Mouse (Mus musculus): Measurements from ENCODE around the gene Atp8a1.
A peak's percentile ranks its signal among the peaks of the same experiment; 100 is the strongest.

Gene Atp8a1

GRCm38 (mm10) chr5:67847253-67848165 is at the start of gene Atp8a1:
TSS of gene Atp8a1 (minus strand) at chr5:67847434.
- peak; percentile 96 for DNase-seq (ENCODE audit: low spot score)

DNA sequence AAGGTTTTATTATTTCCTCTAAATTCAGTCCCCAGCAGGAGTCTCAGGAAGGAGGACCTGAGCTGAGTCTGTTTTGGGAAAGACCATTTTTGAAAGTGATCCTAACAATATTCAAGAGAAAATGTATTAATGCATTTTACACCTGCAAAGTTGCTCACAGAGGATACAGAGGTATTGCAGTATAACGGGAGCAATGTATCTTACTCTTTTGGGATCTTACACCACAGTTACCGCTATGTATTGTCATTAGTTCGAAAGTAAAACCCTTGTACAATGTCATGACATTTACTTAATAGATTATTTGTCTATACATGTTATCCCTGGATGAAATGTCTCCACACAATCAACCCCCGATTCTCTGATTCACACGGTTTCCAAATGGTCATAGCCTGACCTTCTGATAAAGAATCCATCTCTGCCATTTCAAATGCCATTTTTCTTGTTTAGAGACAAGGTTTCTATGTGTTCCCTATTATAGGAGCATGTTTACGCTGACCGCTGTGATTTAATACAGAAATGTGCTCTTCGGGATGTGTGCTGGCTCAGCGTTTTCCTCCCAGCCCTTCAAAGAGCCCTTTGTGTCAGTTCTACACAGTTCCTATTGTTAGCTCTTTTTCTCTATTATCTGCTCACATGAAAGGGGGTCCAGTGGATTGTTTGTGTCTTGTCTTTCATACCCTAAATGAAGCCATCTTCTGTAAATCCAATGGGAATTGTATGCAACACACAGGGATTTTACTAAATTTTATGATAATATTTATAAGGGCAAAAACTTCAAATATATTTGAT is 37.4 kb upstream of the Atp8a1 start:
- DNase-seq (ENCODE audit: low spot score): peak; percentile 2

DNA sequence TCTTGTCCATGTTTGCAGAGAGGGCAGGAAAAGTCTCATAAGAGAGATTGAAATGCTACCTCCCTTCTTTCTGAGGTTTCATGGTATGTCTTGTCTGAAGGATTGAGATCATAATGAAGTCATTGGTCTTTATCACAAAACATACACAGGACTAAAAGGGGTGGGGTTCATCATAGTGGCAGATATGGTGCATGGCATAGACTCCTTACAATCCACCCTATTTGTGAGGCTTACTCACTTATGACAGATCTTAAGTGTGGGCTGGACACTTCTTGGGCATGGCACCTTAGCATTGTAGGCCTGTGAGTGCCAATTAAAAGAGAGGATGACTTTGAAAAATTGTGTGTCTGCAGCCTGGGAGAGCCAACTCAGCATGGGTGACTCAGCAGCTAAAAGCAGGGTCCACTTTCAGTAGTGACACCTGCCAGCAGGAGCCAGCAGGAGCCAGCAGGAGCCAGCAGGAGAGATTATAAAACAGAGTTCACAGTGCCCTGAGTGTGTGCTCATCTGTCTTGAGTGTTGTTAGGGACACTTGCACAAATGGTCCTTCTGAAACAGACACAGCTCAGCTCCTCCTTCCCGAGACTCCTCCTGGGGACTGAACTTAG is 36.4 kb upstream of the Atp8a1 start:
- DNase-seq (ENCODE audit: low spot score): no peak

DNA sequence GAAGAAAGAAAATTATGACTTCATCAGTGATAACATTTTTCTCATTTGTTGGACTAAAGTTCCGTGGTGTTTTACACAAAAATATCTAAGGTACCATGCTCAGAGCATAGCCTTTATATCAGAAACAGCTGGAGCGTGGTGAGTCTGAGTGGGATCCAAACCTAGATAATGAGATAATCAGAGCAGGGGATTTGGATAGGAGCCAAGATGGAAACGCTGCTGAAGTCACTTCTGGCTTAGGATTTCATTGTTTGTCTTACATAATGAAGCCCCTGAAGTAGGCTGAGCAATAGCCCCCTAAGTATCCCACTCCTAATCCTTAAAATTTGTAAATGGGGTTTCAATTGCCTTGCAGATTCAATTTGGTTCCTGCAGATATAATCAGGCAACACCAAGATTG is 24.2 kb upstream of the Atp8a1 start:
- DNase-seq (ENCODE audit: low spot score): no peak

GRCm38 (mm10) chr5:67866221-67866620 is 19.0 kb upstream of the Atp8a1 start:
- DNase-seq (ENCODE audit: low spot score): no peak

DNA sequence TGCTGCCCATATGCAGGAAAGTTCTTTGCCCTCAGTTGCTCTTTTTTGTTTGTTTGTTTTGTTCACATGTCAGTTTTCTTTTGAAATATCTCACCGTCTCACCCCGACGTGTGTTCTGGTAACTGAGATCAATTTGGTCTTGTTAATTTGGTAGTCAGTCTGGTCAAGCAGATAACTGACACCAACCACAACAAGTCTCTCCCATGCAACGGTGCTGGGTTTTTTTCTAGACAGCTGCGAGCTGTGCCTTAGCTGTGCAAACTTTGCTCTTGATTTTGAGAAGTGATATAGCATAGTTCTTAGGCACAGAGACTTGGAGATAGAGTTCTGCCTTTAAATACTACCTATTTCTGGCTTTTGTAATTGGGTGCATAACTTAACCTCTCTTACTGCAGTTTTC is 18.4 kb upstream of the Atp8a1 start:
- no peak for DNase-seq (ENCODE audit: low spot score)

DNA sequence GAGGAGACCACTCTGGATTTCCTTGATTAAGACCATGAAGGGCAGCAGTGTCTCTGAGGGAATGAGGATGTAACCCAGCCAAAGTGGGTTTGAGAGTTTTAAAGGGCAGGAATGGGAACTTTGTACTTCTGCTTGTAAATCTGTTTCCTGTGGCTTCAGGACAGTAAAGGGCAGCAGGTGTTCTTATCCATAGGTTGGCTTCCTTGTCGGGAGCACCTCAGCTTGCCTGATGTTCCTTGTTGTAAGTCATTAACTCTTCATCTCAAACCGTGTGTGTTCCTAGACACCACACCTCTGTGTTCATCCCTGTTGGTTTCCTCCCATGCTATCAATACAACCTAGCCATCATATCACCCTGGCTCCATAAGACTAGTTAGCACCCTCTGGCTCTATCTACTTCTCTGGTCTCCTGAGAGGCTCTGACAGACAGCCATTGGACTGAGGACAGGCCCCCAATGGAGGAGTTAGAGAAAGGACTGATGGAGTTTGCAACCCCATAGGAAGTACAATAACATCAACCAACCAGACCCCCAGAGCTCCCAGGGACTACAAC is 17.4 kb upstream of the Atp8a1 start:
- no peak for DNase-seq (ENCODE audit: low spot score)

DNA sequence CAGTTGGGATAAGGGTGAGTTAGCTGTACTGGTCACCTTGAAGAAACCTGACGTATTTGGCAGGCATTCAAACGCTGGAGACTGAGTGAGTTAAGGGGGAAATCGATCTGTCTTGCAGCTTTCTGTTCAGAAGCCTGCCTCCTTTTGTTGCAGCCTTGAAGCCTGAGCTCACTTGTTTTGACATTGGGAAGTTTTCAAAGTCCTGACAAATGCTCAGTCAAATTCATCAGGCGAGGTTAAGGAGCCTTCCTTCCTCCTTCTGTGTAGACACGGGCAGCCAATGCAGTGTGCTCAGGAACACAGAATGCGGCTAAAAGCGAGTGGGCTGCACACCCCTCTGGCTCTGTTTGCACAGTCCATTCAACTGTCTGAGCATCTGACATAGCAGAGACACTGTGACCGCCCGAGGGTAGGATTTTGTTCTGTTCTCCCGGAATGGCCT is 16.7 kb upstream of the Atp8a1 start:
- no peak for DNase-seq (ENCODE audit: low spot score)

DNA sequence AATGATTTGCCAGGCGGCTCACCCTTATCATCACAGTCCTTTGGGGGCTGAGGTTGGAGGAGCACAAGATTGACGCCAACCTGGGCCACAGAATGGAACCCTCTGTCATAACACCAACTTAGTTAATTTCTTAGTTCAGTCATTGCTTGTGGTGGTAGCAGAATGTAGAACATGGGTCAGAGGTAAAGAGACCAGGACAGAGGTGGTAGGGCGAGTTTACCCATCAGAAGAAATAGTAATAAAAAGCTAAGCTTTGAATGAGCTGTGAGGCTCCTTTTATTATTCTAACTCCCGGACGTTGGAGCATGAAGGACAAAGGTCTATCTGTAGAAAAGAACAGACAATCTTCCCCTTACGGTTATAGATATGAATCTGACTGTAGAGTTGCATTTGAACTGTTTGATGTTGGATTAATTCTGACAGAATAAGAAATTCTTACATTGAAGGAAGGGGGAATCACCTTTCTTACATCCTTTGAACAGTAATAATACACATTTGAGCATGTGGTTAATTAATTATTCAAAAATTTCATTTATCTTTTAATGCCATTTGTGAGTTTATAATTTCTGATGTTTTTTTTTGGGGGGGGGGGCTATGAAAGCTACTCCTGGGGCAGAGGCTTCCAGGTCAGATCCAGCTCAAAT is 7.9 kb upstream of the Atp8a1 start:
- DNase-seq (ENCODE audit: low spot score): no peak

- DNase-seq (ENCODE audit: low spot score): no peak
These were observed 5.6 kb upstream of the Atp8a1 start for GRCm38 (mm10) chr5:67852860-67853259.

DNA sequence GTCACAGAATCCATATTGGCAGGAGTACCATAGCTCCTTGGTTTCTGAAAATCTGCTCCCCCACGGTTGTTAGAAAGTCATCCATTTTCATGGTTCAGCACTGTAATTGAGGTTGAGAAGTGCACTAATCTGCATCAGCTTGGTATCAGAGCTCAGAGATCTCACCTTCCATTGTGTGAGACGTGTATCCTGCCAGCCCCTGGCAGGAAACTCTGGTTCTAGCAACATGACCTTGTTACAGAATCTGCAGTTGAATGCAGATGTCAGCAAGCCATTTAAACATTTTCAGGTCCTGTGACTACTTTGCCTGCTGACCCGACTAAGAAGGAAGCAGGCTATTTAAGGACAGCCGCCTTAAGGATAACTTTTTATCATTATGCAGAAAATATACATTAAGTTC is 2.2 kb upstream of the Atp8a1 start:
- DNase-seq (ENCODE audit: low spot score): no peak

- DNase-seq (ENCODE audit: low spot score): no peak
These were observed 1.3 kb upstream of the Atp8a1 start for GRCm38 (mm10) chr5:67848511-67849014.

DNA sequence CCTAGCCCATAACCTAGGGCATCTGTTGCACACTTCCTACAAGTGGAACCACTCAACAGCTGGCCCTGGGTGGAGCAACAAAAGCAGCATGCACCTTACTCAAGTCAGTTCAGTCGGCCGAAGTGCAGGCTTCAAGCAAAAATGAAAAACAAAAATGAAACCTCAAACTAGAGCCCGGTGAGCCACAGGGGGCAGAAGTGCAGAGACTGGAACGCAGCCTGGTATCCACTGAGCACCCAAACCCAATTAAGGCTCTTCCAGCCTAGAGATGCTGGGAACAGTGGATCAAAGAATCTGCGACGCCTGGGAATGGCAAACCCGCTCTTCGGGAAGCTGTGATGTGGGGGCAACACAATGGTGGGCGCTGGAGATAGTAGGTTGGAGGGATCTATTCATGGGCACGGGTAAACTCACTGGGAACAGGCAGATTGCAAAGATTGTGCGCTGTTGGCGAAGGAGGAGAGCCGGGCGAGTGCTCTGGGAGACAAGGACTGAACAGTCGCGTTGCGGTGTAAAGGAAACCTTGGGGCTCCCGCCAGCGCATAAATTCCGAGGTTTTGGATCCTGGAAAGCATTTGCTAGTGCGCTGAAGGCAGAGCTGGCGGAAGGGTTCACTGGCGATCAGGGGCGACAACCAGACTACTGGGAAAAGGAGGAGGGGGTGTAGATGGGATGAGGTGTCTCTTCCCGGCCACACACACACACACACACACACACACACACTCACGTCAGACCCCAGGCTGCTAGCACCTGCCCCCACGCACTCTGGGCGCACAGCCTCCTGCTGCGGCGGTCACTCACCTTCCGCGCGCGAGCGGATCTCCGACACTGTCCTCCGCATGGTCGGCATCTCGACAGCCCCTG is 641 bp downstream of the Atp8a1 start:
- no peak for DNase-seq (ENCODE audit: low spot score)

GRCm38 (mm10) chr5:67845190-67845691 is 2.0 kb downstream of the Atp8a1 start:
- DNase-seq (ENCODE audit: low spot score): no peak

DNA sequence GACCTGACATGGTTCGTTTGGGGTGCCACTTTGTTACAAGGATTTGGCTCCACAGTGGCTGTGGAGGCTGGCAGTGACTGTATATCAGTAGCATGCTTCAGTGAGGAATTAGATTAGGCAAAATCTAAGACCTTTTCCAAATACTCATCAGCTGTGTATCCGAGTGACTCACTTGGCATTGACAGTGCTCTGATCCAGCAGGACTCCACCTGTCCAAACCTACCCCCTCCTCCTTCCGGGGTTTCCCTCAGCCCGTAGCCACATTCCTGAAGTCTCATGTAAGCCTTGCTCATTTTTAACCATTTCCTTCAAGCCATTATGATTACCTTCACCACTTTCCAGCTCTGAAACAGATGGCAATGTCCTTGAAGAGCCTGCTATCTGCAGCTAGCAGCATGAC is 3.2 kb downstream of the Atp8a1 start:
- no peak for DNase-seq (ENCODE audit: low spot score)

GRCm38 (mm10) chr5:67842306-67842705 is 4.9 kb downstream of the Atp8a1 start:
- DNase-seq (ENCODE audit: low spot score): no peak

DNA sequence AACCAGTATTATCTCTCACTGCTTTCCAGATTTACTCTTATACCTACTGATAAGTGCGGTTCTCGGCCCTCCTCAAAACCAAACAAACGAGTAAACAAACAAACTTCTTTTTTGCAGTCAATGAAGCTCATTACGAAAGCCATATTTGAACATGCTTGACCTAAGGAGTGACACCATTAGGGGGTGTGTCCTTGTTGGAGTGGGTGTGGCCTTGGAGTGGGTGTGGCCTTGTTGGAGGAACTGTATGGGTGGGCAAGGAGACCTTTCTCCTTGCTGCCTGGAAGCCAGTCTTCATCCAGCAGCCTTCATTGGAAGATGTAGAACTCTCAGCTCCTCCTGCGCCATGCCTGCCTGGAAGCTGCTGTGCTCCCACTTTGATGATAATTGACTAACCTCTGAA is 13.4 kb downstream of the Atp8a1 start:
- DNase-seq (ENCODE audit: low spot score): no peak

DNA sequence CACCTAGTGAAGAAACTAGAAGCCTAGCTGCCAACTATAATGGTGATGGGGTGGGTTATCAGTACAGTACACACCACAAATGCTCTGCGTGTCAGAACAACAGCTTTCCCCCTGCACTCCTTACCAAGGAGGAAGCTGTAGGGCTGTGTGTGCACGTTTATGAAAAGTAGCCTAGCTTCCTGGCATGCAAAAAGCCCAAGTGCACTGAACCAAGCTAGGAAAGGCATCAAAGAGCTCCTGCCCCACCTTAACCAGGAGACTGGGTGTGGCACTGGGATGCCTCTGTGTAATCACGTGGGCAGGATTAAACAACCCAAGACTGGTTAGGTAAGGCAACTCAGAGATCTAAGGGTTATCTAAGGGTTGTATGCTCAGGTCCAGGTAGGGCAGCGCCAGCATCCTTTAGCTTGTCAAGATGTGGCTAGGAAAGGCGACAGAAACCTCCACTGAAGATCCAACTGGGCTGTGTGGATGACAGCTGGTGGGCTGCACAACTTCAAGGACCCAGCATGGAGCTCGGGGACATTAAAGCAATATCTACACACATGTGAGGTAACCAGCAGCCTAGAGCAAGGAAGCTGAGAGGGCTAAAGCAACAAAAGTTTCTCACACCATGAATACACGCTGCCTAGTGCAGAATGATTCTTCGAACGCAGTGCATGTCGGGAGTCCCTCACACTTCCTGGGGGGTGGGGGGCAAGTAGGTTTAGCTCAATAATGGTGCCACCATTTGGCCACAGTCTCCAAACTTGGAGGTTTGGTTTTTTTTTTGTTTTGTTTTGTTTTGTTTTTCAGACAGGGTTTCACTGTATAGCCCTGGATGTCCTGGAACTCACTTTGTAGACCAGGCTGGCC is 15.7 kb downstream of the Atp8a1 start:
- DNase-seq (ENCODE audit: low spot score): no peak

GRCm38 (mm10) chr5:67828356-67828755 is 18.9 kb downstream of the Atp8a1 start:
- DNase-seq (ENCODE audit: low spot score): no peak

- DNase-seq (ENCODE audit: low spot score): no peak
These were observed 20.3 kb downstream of the Atp8a1 start for GRCm38 (mm10) chr5:67826935-67827334.

Measured in layer of hippocampus, adult 9-10 months (tissue).